Mouse (Mus musculus): Measurements from ENCODE around the gene Sorcs2. TPM values are rescaled to one million over a fixed set of nuclear protein-coding genes. Genes with fewer than 3 reads are reported as not detected.

Gene Sorcs2
- 1.6 and 1.7 TPM in 2 replicates for polyA plus RNA-seq (2015; fragmentation: Nextera tagmentation; extraction: Ambion mirVana)

DNA sequence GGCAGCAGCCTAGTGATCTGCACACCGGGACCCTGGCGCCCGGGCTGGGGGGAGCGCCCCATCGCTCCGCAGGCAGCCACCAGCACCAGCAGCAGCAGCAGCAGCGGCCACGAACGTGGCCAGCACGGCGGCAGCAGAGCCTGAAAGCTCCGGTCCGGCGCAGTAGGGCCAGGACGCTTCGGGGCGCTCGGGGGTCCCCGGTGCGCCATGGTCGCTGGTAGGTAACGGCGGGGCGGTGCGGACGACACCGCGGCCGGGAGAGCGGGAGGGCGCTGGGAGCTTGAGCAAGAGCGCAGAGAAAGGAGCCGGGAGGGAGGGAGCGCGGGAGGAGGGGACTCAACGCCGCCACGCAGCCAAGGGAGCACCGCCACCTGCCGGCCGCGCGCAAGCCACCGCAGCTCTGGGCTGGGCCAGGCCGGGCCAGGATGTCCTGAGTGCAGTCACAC, at the start of gene Sorcs2:
Gene Sorcs2 (minus strand): TSS at position 303 of the 446 bp plus-strand sequence.
- DNase-seq (ENCODE audit: low spot score), result peak; percentile 84

- DNase-seq (ENCODE audit: low spot score), result peak; percentile 68
Measured at GRCm38 (mm10) chr5:36446166-36446890, 48.4 kb upstream of the Sorcs2 start.

DNA sequence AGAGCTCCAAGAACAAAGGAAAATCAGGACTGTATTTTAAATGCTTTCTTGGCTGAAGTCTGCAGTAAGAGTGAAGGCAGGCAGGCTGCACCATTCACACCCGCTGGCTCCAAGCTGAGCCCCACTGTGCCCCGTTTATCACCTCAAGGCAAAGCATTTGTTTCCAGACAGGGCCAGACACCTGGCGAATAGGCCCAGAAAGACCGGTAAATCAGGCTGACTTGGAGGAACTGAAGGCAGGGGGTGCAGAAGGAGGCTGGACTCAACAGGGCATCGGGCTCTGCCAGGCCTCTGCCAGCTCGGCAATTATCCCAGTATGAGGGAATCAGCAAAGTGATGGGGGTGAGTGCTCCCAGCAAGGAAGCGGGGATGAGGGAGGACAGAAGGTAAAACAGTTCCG, 47.1 kb upstream of the Sorcs2 start:
- peak; percentile 18 for DNase-seq (ENCODE audit: low spot score)

GRCm38 (mm10) chr5:36444611-36445010, 46.7 kb upstream of the Sorcs2 start:
- DNase-seq (ENCODE audit: low spot score), result no peak

- DNase-seq (ENCODE audit: low spot score), result no peak
Measured at GRCm38 (mm10) chr5:36440741-36441140, 42.8 kb upstream of the Sorcs2 start.

GRCm38 (mm10) chr5:36436858-36437257, 38.9 kb upstream of the Sorcs2 start:
- no peak for DNase-seq (ENCODE audit: low spot score)

DNA sequence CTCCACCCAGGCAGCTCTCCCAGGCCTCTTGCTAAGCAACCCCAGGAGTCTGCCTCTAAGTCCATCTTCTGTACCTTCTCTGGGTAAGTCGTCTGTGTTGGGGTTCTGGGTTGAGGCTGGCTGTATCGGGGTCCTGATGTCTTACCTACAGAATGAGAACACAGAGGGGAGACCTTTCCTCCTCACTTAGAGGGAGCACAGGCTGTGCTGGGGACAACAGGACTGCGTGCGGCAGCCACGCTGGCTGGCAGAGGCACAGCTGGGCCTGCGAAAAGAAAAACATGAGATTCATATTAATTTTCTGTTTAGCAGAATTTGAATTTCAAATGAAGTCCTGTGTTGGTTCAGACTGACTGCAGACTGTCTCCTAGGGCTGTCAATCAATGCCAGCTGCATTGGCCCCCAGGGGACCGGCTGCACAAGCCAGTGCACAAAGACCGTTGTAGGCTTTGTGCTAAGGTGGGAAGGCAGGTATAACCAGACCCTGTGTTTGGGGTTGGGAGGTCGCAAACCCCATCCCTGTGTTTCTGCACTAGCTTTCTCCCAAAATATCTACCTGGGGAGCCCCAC, 36.5 kb upstream of the Sorcs2 start:
- DNase-seq (ENCODE audit: low spot score), result no peak

- DNase-seq (ENCODE audit: low spot score), result no peak
Measured at GRCm38 (mm10) chr5:36431711-36432110, 33.8 kb upstream of the Sorcs2 start.

- DNase-seq (ENCODE audit: low spot score), result no peak
Measured at GRCm38 (mm10) chr5:36429551-36429950, 31.6 kb upstream of the Sorcs2 start.

DNA sequence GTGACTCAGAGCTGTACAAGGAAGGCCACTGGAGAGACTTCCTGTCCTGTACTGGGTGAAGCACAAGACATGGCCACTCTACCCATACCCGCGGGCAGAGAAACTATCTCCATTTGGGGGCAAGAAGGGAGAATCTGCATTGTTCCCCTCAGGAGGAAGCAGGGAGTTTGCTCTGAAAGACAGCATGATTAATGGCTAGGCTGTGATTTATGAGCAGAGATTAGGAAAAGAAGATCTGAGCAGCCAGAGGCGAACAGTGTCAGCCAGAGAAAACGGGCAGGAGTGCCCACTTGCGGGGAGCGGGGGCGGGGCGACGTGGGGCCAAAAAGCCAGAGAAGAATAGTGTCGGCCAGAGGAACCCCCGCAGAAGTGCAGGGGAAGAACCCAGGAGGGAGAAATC, 29.9 kb upstream of the Sorcs2 start:
- no peak for DNase-seq (ENCODE audit: low spot score)

- no peak for DNase-seq (ENCODE audit: low spot score)
Measured at GRCm38 (mm10) chr5:36426404-36426803, 28.5 kb upstream of the Sorcs2 start.

DNA sequence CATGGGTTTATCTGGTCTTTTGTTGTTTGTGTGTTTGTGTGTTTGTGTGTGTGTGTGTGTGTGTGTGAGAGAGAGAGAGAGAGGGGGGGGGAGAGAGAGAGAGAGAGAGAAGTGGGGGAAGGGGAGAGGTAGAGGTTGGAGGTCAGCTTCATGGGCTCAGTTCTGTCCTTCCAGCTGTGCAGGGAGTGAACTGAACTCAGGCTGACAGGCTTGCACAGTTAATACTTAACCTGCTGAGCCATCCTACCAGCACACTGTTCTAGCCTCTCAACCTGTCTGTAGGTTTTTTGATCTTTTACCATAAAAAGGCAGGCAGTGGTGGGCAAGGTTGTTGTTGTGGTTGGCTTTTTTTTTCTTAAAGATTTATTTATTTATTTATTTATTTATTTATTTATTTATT, 26.7 kb upstream of the Sorcs2 start:
- DNase-seq (ENCODE audit: low spot score), result no peak

GRCm38 (mm10) chr5:36422689-36423088, 24.8 kb upstream of the Sorcs2 start:
- no peak for DNase-seq (ENCODE audit: low spot score)

DNA sequence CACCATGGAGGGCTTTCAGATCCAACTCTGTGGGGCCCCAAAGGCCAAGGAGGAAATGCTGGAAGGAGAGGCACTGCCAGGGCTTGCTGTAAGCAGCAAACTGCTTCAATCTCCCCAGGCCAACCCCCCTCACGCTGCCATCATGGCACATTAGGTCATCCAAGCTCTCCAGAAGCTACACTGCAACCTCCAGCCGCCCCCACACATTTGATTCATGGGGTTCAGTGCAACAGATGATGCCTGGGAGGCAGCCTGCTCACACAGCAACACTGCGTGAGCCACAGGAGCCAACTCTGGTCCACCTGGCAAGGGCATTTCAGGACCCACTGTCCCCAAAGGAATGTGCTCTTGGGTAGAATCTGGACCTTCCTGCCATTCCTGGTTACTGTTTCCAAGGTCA, 21.9 kb upstream of the Sorcs2 start:
- DNase-seq (ENCODE audit: low spot score), result no peak

GRCm38 (mm10) chr5:36414712-36415331, 16.9 kb upstream of the Sorcs2 start:
- DNase-seq (ENCODE audit: low spot score), result peak; percentile 48

- peak; percentile 76 for DNase-seq (ENCODE audit: low spot score)
Measured at GRCm38 (mm10) chr5:36398463-36399364, 775 bp upstream of the Sorcs2 start.

DNA sequence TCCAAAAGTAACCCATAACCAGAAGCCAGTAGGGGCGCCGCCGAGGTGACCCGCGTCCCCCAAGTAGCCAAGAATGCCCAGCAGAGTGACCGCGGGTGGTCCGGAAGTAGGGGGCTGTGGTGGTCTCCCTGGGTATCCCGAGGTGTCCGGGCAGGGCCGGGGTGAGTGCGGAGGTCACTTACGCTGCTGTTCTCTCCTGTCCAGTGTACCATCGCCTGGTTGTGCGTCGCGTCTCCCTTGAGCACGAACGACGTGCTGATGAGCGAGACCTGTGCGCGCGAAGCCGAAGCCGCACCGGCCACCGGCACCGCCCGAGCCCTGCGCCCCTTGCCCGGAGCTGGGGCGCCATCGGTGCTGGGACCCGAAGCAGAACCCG, 567 bp downstream of the Sorcs2 start:
- no peak for DNase-seq (ENCODE audit: low spot score)

DNA sequence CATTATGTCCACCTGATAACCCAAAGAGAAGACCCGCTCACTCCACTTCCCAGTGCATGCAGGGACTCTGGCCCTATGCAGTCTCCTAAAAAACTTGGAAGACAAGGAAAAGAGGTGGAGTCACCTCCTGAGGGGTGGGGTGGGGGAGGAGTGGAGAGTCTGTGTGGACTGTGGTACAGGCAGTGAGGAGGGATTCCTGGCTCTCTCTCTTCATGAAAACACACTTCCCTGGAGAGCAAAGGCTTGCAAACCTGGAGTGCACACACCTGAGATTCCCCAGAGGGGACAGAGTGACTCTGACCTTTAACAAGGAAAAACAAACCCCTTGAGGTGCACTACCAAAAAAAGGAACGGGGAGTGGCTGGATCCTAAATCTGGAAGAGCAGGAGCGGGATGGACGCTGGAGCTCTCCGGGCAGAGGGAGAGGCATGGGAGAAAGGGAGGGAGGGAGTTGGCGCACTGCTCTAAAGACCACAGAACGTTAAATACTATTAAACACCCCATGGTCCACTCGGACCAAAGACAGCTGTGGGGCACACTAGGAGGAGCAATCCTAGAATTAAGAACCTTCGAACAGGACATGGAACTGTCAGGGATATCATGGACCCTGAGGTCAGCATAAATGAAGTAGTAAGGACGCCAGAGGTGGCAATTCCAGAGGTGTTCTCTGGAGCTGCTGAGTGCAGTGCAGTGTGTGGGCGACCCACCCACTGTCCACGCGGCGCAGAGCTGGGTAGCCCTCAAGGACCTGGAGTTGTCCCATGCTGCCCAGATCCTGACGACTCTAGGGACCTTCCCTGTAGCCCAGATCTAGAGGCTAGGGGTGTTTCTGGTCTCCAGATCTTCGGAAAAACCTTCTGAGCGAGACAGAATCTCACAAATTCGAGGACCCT, 1.2 kb downstream of the Sorcs2 start:
- DNase-seq (ENCODE audit: low spot score), result no peak

DNA sequence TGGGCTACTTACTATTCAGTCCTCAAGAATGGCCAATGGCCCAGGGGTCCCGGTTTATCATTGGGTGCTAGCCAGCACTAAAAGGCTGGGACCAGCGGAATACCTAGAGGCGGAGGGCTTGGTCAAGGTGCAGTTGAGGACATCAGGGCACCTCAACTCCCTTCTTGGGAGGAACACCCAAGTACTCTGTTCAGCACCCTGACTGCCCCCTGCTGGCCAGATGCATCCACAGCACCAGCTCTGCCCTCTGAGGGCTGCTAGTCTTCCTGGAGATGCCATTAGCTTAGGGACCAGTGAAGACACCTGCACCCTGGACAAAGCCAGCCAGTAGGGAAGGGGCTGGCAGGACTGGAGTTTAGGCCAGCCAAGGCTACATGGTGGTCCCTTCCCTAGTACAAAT, 1.9 kb downstream of the Sorcs2 start:
- DNase-seq (ENCODE audit: low spot score), result peak; percentile 85

- no peak for DNase-seq (ENCODE audit: low spot score)
Measured at GRCm38 (mm10) chr5:36394840-36395515, 3.0 kb downstream of the Sorcs2 start.

Data from thymus, postnatal 0 days (tissue).